Mouse (Mus musculus): ENCODE measurements at regions not wholly inside any gene's neighbourhood (a gene's known extent, or its start where the extent isn't known, plus 50 kb on each side); places are given as distances from the start of the nearest gene placed in this dataset.

- DNase-seq (ENCODE audit: low read depth, low spot score), result peak; percentile 8
- 25% methylated on average over 11 of the region's 11 CpGs for WGBS
Observed at GRCm38 (mm10) chr13:44212936-44213335, 428.4 kb downstream of the Cd83 start.

- DNase-seq (ENCODE audit: low read depth, low spot score), result no peak
- WGBS, result 80% methylated on average over 8 of the region's 8 CpGs
Observed at GRCm38 (mm10) chr13:44218266-44218665, 433.7 kb downstream of the Cd83 start.

GRCm38 (mm10) chr13:44221721-44222120, 437.1 kb downstream of the Cd83 start:
- no peak for DNase-seq (ENCODE audit: low read depth, low spot score)

GRCm38 (mm10) chr13:44222335-44222734, 437.8 kb downstream of the Cd83 start:
- no peak for DNase-seq (ENCODE audit: low read depth, low spot score)

More at GRCm38 (mm10) chr13:44221721-44222120, 437.1 kb downstream of the Cd83 start:
- WGBS, result 47% methylated on average over 5 of the region's 5 CpGs

GRCm38 (mm10) chr13:44227706-44228459, 443.3 kb downstream of the Cd83 start:
- no peak for DNase-seq (ENCODE audit: low read depth, low spot score)
- 86% methylated on average over 14 of the region's 14 CpGs for WGBS

GRCm38 (mm10) chr13:44228540-44229135, 444.1 kb downstream of the Cd83 start:
- DNase-seq (ENCODE audit: low read depth, low spot score), result no peak
- 22% methylated on average over 16 of the region's 16 CpGs for WGBS

- DNase-seq (ENCODE audit: low read depth, low spot score), result no peak
- WGBS, result 35% methylated on average over 7 of the region's 7 CpGs
Observed at GRCm38 (mm10) chr13:44229136-44229611, 444.6 kb downstream of the Cd83 start.

- 88% methylated on average over 4 of the region's 4 CpGs for WGBS
- DNase-seq (ENCODE audit: low read depth, low spot score), result no peak
Observed at GRCm38 (mm10) chr13:44231403-44231802, 446.8 kb downstream of the Cd83 start.

- 65% methylated on average over 18 of the region's 18 CpGs for WGBS
- no peak for DNase-seq (ENCODE audit: low read depth, low spot score)
Observed at GRCm38 (mm10) chr13:44231868-44232715, 447.5 kb downstream of the Cd83 start.

GRCm38 (mm10) chr13:44232716-44233051, 448.1 kb downstream of the Cd83 start:
- WGBS, result 88% methylated on average over 6 of the region's 6 CpGs
- DNase-seq (ENCODE audit: low read depth, low spot score), result no peak

GRCm38 (mm10) chr13:44234241-44234640, 449.7 kb downstream of the Cd83 start:
- WGBS, result 78% methylated on average over 6 of the region's 6 CpGs
- DNase-seq (ENCODE audit: low read depth, low spot score), result no peak

- WGBS, result 77% methylated on average over 5 of the region's 5 CpGs
- DNase-seq (ENCODE audit: low read depth, low spot score), result no peak
Observed at GRCm38 (mm10) chr13:44235236-44235635, 450.7 kb downstream of the Cd83 start.

- no peak for DNase-seq (ENCODE audit: low read depth, low spot score)
- 91% methylated on average over 2 of the region's 2 CpGs for WGBS
Observed at GRCm38 (mm10) chr13:44235941-44236340, 451.4 kb downstream of the Cd83 start.

GRCm38 (mm10) chr13:44238308-44238707, 453.7 kb downstream of the Cd83 start:
- WGBS, result 52% methylated on average over 11 of the region's 11 CpGs
- no peak for DNase-seq (ENCODE audit: low read depth, low spot score)

- 90% methylated on average over 6 of the region's 6 CpGs for WGBS
- DNase-seq (ENCODE audit: low read depth, low spot score), result no peak
Observed at GRCm38 (mm10) chr13:44243211-44243610, 458.6 kb downstream of the Cd83 start.

GRCm38 (mm10) chr13:44246714-44247251, 462.2 kb downstream of the Cd83 start:
- no peak for DNase-seq (ENCODE audit: low read depth, low spot score)

GRCm38 (mm10) chr13:44247861-44248260, 463.3 kb downstream of the Cd83 start:
- 69% methylated on average over 11 of the region's 11 CpGs for WGBS
- DNase-seq (ENCODE audit: low read depth, low spot score), result no peak

More at GRCm38 (mm10) chr13:44246714-44247251, 462.2 kb downstream of the Cd83 start:
- WGBS, result 80% methylated on average over 7 of the region's 7 CpGs

GRCm38 (mm10) chr13:44248401-44248800, 463.8 kb downstream of the Cd83 start:
- DNase-seq (ENCODE audit: low read depth, low spot score), result no peak
- 40% methylated on average over 8 of the region's 8 CpGs for WGBS

- WGBS, result 82% methylated on average over 2 of the region's 2 CpGs
- DNase-seq (ENCODE audit: low read depth, low spot score), result no peak
Observed at GRCm38 (mm10) chr13:44249119-44249518, 464.5 kb downstream of the Cd83 start.

Measured in large intestine, adult 2 months (tissue).